In genomic region chr4:148803636-148804035, GRCm38 (mm10) we compare ENCODE assay signal across 8 mouse cellular contexts. TPM values are rescaled to one million over a fixed set of nuclear protein-coding genes. Genes with fewer than 3 reads are reported as not detected.
A peak's percentile ranks its signal among the peaks of the same experiment; 100 is the strongest.
DNase-seq lines count a peak whose midpoint lies in the region; ATAC-seq and TF ChIP-seq lines count a peak whose summit lies in the region.

No protein-coding gene starts in this region.

- peaks cover 63% of the 10 kb centered on the region for H3K27me3 ChIP-seq in E14TG2a.4 (ENCODE audit: insufficient read depth, low read length)
- H3K27me3 ChIP-seq in hindbrain, embryonic 12.5 days = peaks cover 79% of the 10 kb centered on the region
- H3K27me3 ChIP-seq in midbrain, embryonic 11.5 days (ENCODE audit: control insufficient read depth, insufficient read depth, low read length) = peaks cover 75% of the 10 kb centered on the region

- H3K9ac ChIP-seq in hindbrain, embryonic 12.5 days = 0 out of 2 replicates have a peak overlapping the region, but pooled peaks have one; percentile 35
- H3K9ac ChIP-seq in midbrain, embryonic 11.5 days (ENCODE audit: low read length) = peak overlapping the region; percentile 50; the same call in 1 of the 2 replicates

- TF ChIP-seq CTCF in E14TG2a.4 (conservative IDR thresholded peaks at IDR 0.05; ENCODE audit: low read length) = no peak

- ATAC-seq in hindbrain, embryonic 12.5 days (ENCODE audit: low FRiP score) = no peak
- no peak for ATAC-seq in midbrain, embryonic 11.5 days (ENCODE audit: low FRiP score)
- ATAC-seq in erythroid progenitor cell, adult 5-6 weeks (replicated peaks; ENCODE audit: low FRiP score, poor library complexity, severe bottlenecking) = no peak

- no peaks in the 10 kb centered on the region for H3K9me3 ChIP-seq in E14TG2a.4 (ENCODE audit: low read length)
- H3K9me3 ChIP-seq in hindbrain, embryonic 12.5 days (replicated peaks) = no peaks in the 10 kb centered on the region
- H3K9me3 ChIP-seq in midbrain, embryonic 11.5 days (ENCODE audit: control insufficient read depth, low read length) = no peaks in the 10 kb centered on the region

- H3K27ac ChIP-seq in hindbrain, embryonic 12.5 days = no peak overlapping the region
- H3K27ac ChIP-seq in midbrain, embryonic 11.5 days (ENCODE audit: low read depth, low read length) = no peak overlapping the region

- peak; percentile 57 for DNase-seq in embryo, embryonic 10 days (ENCODE audit: low spot score)
- DNase-seq in embryo, embryonic 11 days = no peak
- peak; percentile 94 for DNase-seq in midbrain, embryonic 11.5 days (ENCODE audit: low spot score, missing footprints)
- DNase-seq in cerebellum, adult 11 months = no peak
- no peak for DNase-seq in gastrocnemius, postnatal 36 days

- no peaks in the 10 kb centered on the region for H3K36me3 ChIP-seq in E14TG2a.4 (ENCODE audit: insufficient read depth, low read length)
- H3K36me3 ChIP-seq in hindbrain, embryonic 12.5 days = no peaks in the 10 kb centered on the region
- H3K36me3 ChIP-seq in midbrain, embryonic 11.5 days (ENCODE audit: control insufficient read depth, insufficient read depth, low read length) = no peaks in the 10 kb centered on the region

- H3K4me3 ChIP-seq in E14TG2a.4 (replicated peaks; ENCODE audit: low read length) = peak overlapping the region; percentile 90
- H3K4me3 ChIP-seq in hindbrain, embryonic 12.5 days = peak overlapping the region; percentile 49
- H3K4me3 ChIP-seq in midbrain, embryonic 11.5 days (ENCODE audit: low read depth, low read length) = peak overlapping the region; percentile 55

- H3K4me2 ChIP-seq in hindbrain, embryonic 12.5 days (replicated peaks) = peak overlapping the region; percentile 82
- peak overlapping the region; percentile 94 for H3K4me2 ChIP-seq in midbrain, embryonic 11.5 days

- 1% methylated on average over 10 of the region's 10 CpGs for WGBS in hindbrain, embryonic 12.5 days
- under 1% methylated on average over 10 of the region's 10 CpGs for WGBS in midbrain, embryonic 11.5 days

- H3K4me1 ChIP-seq in E14TG2a.4 (replicated peaks; ENCODE audit: low read depth, low read length) = peaks cover 53% of the 10 kb centered on the region
- H3K4me1 ChIP-seq in hindbrain, embryonic 12.5 days = peaks cover 43% of the 10 kb centered on the region
- peaks cover 39% of the 10 kb centered on the region for H3K4me1 ChIP-seq in midbrain, embryonic 11.5 days (ENCODE audit: control insufficient read depth, insufficient read depth, low read length)

- intact Hi-C loops in gastrocnemius, postnatal 36 days (cut with DNase I) = loop anchor here (1.0 to 2.0 kb wide), 2 partner anchors 50 to 111 kb away; no protein-coding TSS in a partner anchor

RNA-seq across cellular contexts. Expression of gene Casz1, which starts 0.6 kb away (rescaled TPM):
- polyA plus RNA-seq in hindbrain, embryonic 12.5 days (2016; fragmentation: Nextera tagmentation; extraction: Ambion mirVana) = 7.1 and 8.9 TPM in 2 replicates
- 1.6 TPM in 2 replicates for polyA plus RNA-seq in midbrain, embryonic 11.5 days (2014; fragmentation: Nextera tagmentation; extraction: Ambion mirVana)
- 1.4 and 2.5 TPM in 2 replicates for total RNA-seq in erythroid progenitor cell, adult 5-6 weeks (2015; ENCODE audit: low replicate concordance)
- total RNA-seq in erythroid progenitor cell, adult 5-6 weeks (2017; ENCODE audit: low replicate concordance) = 1.1 and 3.1 TPM in 2 replicates
- total RNA-seq in gastrocnemius, postnatal 36 days (2021) = 10 to 100 TPM; 24.8 to 45.6 TPM

Comparison
In these comparisons a context has a peak if more than half of its experiments do, and no peak if none do; other contexts are left out.
1. DNase-seq: peak in embryo, embryonic 10 days (single experiment) and midbrain, embryonic 11.5 days (single experiment); none in embryo, embryonic 11 days (single experiment), cerebellum, adult 11 months (single experiment) and gastrocnemius, postnatal 36 days (0 of 2).
2. RNA of gene Casz1, which starts 0.6 kb away (total RNA-seq): 24.8 to 45.6 TPM in gastrocnemius, postnatal 36 days; 1.1 to 3.1 TPM in erythroid progenitor cell, adult 5-6 weeks; every median in the first group is over 4 times any median in the second.
3. Peak in every context shown above with its lines, with median percentiles within 50 percentile points of each other: H3K4me3 ChIP-seq.